Mouse (Mus musculus): Measurements from ENCODE around the gene Hist1h1d. TPM values are rescaled to one million over a fixed set of nuclear protein-coding genes. Genes with fewer than 3 reads are reported as not detected.
"Not testable (repeated sequence)": the region's sequence is repeated elsewhere in the genome, so short reads cannot be mapped to it uniquely, and the experiment has no call there.

Gene Hist1h1d
- polyA plus RNA-seq, 1 experiment: 0.24 TPM

- H3K4me3 ChIP-seq (ENCODE audit: insufficient read depth, low read depth, low read length): peak overlapping the region; percentile 54
- no peak overlapping the region for H3K27ac ChIP-seq (replicated peaks; ENCODE audit: low read depth, low read length)
- H3K4me1 ChIP-seq (ENCODE audit: control insufficient read depth, insufficient read depth, insufficient read length, low read length): peaks cover 11% of the 10 kb centered on the region; the same call in 1 of the 2 replicates
These were observed 29.4 kb downstream of the Hist1h1d start for GRCm38 (mm10) chr13:23582219-23583056.

GRCm38 (mm10) chr13:23583387-23584068, 30.5 kb downstream of the Hist1h1d start:
- Histone ChIP-seq H3K4me1 (ENCODE audit: control insufficient read depth, insufficient read depth, insufficient read length, low read length) (peaks cover 11% of the 10 kb centered on the region; the same call in 1 of the 2 replicates), H3K4me3 (ENCODE audit: insufficient read depth, low read depth, low read length) (no peak overlapping the region), H3K27ac (replicated peaks; ENCODE audit: low read depth, low read length) (peak overlapping the region; percentile 41; the same call in 1 of the 2 replicates)

DNA sequence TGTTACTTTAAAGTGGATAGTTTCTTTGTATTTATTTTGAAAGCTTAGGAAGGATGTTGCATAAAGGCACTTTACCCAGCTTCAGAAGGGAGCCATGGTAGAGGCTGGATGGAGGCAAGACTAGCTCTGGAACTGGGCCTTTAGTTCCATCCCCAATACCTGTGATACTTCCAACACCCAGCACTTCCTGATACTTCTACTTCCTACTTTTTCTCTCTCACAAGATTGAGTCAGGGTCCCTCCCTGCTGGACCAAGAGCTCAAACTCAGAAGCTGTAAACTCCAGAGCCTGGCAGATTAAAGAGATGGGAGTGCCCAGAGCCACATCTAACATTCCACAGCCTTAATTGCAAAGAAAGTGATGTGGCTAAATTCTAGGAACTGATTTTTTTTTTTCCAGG, 31.3 kb downstream of the Hist1h1d start:
- H3K4me1 ChIP-seq (ENCODE audit: control insufficient read depth, insufficient read depth, insufficient read length, low read length): peaks cover 11% of the 10 kb centered on the region; the same call in 1 of the 2 replicates
- peak overlapping the region; percentile 99 for H3K27ac ChIP-seq (replicated peaks; ENCODE audit: low read depth, low read length)
- peak overlapping the region; percentile 92 for H3K4me3 ChIP-seq (ENCODE audit: insufficient read depth, low read depth, low read length)

DNA sequence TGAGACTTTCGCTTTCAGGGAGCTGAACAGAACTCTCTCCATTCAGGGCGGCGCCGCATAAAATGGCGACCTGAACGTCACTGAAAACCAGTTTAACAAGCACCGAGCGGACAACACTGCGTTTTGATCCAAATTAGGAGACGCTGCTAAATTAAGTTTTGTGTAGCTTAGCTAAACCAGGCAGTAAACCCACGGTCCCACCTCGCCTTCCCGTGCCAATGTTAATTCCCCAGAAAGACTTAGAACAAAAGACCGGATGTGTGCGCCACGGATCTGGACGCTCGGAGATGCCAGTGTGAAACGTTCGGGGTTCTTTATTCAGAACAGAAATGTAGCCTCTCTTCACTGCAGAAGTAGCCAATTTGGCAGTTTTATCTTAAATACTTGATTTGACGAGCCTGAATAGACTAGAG, 32.0 kb downstream of the Hist1h1d start:
- H3K4me3 ChIP-seq (ENCODE audit: insufficient read depth, low read depth, low read length): peak overlapping the region; percentile 92
- H3K4me1 ChIP-seq (ENCODE audit: control insufficient read depth, insufficient read depth, insufficient read length, low read length): peaks cover 11% of the 10 kb centered on the region; the same call in 1 of the 2 replicates
- peak overlapping the region; percentile 99 for H3K27ac ChIP-seq (replicated peaks; ENCODE audit: low read depth, low read length)

GRCm38 (mm10) chr13:23585442-23586098, 32.5 kb downstream of the Hist1h1d start:
- H3K27ac ChIP-seq (replicated peaks; ENCODE audit: low read depth, low read length): peak overlapping the region; percentile 99
- H3K4me3 ChIP-seq (ENCODE audit: insufficient read depth, low read depth, low read length): peak overlapping the region; percentile 92
- H3K4me1 ChIP-seq (ENCODE audit: control insufficient read depth, insufficient read depth, insufficient read length, low read length): peaks cover 11% of the 10 kb centered on the region; the same call in 1 of the 2 replicates

- peaks cover 11% of the 10 kb centered on the region; the same call in 1 of the 2 replicates for H3K4me1 ChIP-seq (ENCODE audit: control insufficient read depth, insufficient read depth, insufficient read length, low read length)
- H3K4me3 ChIP-seq (ENCODE audit: insufficient read depth, low read depth, low read length): peak overlapping the region; percentile 66
- H3K27ac ChIP-seq (replicated peaks; ENCODE audit: low read depth, low read length): peak overlapping the region; percentile 41; the same call in 1 of the 2 replicates
These were observed 33.3 kb downstream of the Hist1h1d start for GRCm38 (mm10) chr13:23586099-23586939.

DNA sequence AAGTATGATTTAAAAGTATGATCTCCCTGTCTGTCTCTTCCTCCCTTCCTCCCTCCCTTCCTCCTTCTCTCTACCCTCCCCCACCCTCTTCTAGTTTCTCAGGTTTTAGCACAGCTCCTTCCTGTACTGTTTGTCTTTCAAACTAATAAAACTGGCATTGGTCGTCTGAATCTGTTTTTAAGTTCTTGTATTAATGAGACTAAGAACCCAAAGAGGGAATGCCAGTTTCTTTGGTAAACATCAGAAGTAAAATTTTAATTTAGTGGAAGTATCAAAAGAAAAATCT, 33.8 kb downstream of the Hist1h1d start:
- Histone ChIP-seq H3K4me3 (ENCODE audit: insufficient read depth, low read depth, low read length) (peak overlapping the region; percentile 66), H3K4me1 (ENCODE audit: control insufficient read depth, insufficient read depth, insufficient read length, low read length) (peaks cover 11% of the 10 kb centered on the region; the same call in 1 of the 2 replicates), H3K27ac (replicated peaks; ENCODE audit: low read depth, low read length) (no peak overlapping the region)

- peaks cover 3% of the 10 kb centered on the region; the same call in 1 of the 2 replicates for H3K4me1 ChIP-seq (ENCODE audit: control insufficient read depth, insufficient read depth, insufficient read length, low read length)
- H3K4me3 ChIP-seq (ENCODE audit: insufficient read depth, low read depth, low read length): no peak overlapping the region
- no peak overlapping the region for H3K27ac ChIP-seq (replicated peaks; ENCODE audit: low read depth, low read length)
These were observed 38.1 kb downstream of the Hist1h1d start for GRCm38 (mm10) chr13:23591206-23591605.

DNA sequence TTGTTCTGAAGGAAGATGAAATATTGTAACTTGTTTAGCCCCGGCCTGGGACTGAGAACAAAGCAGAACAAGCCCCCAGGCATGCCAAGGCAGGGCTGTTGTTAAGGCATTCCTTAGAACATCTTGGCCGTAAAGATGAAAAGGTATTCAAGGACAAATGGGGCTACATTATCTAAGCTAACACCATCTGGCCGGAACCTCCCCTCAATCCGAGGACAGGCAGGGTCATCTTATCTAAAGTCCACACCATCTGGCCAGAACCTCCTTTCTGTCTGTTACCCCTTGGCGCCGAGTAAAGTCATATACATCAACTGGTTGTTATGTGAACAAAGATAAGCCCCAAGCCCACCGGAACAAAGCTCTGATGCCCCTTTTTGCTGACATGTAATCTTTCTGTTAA, 38.8 kb downstream of the Hist1h1d start:
- H3K27ac ChIP-seq (replicated peaks; ENCODE audit: low read depth, low read length); H3K4me3 ChIP-seq (ENCODE audit: insufficient read depth, low read depth, low read length); H3K4me1 ChIP-seq (ENCODE audit: control insufficient read depth, insufficient read depth, insufficient read length, low read length): not testable (repeated sequence)

DNA sequence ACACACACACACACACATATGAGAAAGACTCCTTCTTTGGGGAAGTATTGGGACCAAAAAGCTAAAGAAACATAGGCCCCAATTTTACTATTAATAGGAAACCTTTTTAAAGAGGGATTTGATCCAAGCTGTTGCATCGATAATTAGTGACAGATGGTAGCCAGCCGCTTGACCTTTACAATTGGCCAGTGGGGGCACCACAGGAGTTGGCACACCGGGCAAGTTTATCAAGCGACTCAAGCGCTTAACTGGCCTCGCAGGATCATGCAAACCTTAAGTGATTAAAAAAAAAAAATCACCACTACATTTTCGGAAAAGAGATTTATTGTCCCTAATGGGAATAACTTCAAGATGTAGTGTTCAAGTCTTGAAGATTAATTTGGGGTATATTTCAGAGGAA, 39.6 kb downstream of the Hist1h1d start:
- H3K4me3 ChIP-seq (ENCODE audit: insufficient read depth, low read depth, low read length): no peak overlapping the region
- H3K27ac ChIP-seq (replicated peaks; ENCODE audit: low read depth, low read length): no peak overlapping the region
- peaks cover 3% of the 10 kb centered on the region; the same call in 1 of the 2 replicates for H3K4me1 ChIP-seq (ENCODE audit: control insufficient read depth, insufficient read depth, insufficient read length, low read length)

- Histone ChIP-seq H3K4me3 (ENCODE audit: insufficient read depth, low read depth, low read length) (no peak overlapping the region), H3K4me1 (ENCODE audit: control insufficient read depth, insufficient read depth, insufficient read length, low read length) (peaks cover 3% of the 10 kb centered on the region; the same call in 1 of the 2 replicates), H3K27ac (replicated peaks; ENCODE audit: low read depth, low read length) (no peak overlapping the region)
These were observed 40.1 kb downstream of the Hist1h1d start for GRCm38 (mm10) chr13:23593051-23593770.

- H3K4me1 ChIP-seq (ENCODE audit: control insufficient read depth, insufficient read depth, insufficient read length, low read length): peaks cover 3% of the 10 kb centered on the region; the same call in 1 of the 2 replicates
- no peak overlapping the region for H3K27ac ChIP-seq (replicated peaks; ENCODE audit: low read depth, low read length)
- no peak overlapping the region for H3K4me3 ChIP-seq (ENCODE audit: insufficient read depth, low read depth, low read length)
These were observed 42.1 kb downstream of the Hist1h1d start for GRCm38 (mm10) chr13:23595185-23595584.

DNA sequence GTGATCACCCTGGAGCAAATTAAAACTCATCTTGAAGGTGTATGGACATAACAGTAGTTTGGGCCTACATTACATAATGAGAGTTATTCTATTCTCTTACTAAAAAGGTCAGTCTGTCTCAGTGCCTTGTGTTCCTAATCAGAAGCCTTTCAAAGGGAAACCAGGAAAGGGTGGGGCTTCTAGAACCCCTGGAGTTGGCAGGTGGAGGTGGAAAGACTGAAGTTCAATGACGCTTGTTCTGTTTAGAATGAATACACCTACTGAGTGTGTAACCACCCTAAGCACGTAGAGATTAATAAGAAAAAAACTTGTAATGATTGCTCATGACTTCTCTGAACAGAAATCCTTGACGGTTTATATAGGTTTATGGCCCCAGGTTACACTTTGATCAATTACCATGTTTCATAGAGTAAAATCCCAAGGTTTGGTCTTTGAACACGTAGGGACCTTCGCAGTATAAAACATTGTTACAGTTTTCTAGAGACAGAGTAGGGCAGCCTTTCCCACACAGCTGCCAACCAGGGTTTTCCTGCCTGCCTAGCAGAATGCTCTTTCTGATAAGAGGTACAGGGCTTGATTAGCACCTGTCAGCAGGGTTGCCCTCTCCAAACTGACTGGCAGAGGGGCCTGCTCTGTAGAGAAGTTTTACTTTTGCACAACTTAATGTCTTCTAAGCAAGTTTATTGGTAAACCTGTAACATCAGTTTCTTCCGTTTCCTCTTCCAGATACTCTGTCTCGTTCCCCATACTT, 42.7 kb downstream of the Hist1h1d start:
- H3K4me1 ChIP-seq (ENCODE audit: control insufficient read depth, insufficient read depth, insufficient read length, low read length): peaks cover 3% of the 10 kb centered on the region; the same call in 1 of the 2 replicates
- H3K4me3 ChIP-seq (ENCODE audit: insufficient read depth, low read depth, low read length): no peak overlapping the region
- no peak overlapping the region for H3K27ac ChIP-seq (replicated peaks; ENCODE audit: low read depth, low read length)
